Mouse (Mus musculus) MEL (cell line): ENCODE measurements at regions not wholly inside any gene's neighbourhood (a gene's known extent, or its start where the extent isn't known, plus 50 kb on each side); places are given as distances from the start of the nearest gene placed in this dataset.

Experiments used
- DNase-seq: peaks from one replicate; pipeline ENCODE4 v3.0.0; 2011; ENCODE audit warnings: low read depth, low spot score
- H3K27ac ChIP-seq: 2 replicates; pipeline ENCODE4 v1.5.1; 2012; ENCODE audit warnings: low read depth, mild to moderate bottlenecking, control low read depth, low read length, moderate library complexity; ENCODE audit not compliant: control insufficient read depth
- H3K27me3 ChIP-seq, 2 experiments: fragments of 150-350 bp in 1 of 2; sonication (generic) in 1 of 2; 2 replicates each; pipeline ENCODE4 v1.6.1; 2012; ENCODE audit warnings: low read length in 2 of 2, mild to moderate bottlenecking in 2 of 2, improper control_type of control experiment in 1 of 2, moderate library complexity in 1 of 2; ENCODE audit not compliant: insufficient read depth in 2 of 2, control insufficient read depth in 1 of 2
- H3K36me3 ChIP-seq, 2 experiments: 2 replicates each; pipeline ENCODE4 v1.6.1; 2012 to 2014; ENCODE audit warnings: low read length in 2 of 2, improper control_type of control experiment in 1 of 2, inconsistent platforms in 1 of 2, mild to moderate bottlenecking in 1 of 2; ENCODE audit not compliant: insufficient read depth in 2 of 2, control insufficient read depth in 1 of 2
- H3K4me1 ChIP-seq, 2 experiments: fragments of 150-350 bp in 1 of 2; sonication (generic) in 1 of 2; 2 replicates each; pipeline ENCODE4 v1.6.1; 2012; ENCODE audit warnings: low read length in 2 of 2, improper control_type of control experiment in 1 of 2, mild to moderate bottlenecking in 1 of 2; ENCODE audit not compliant: insufficient read depth in 2 of 2, control insufficient read depth in 1 of 2
- H3K4me3 ChIP-seq, 2 experiments: fragments of 150-350 bp in 1 of 2; sonication (generic) in 1 of 2; 2 replicates each; pipeline ENCODE4 v1.5.1; 2012; ENCODE audit warnings: low read depth in 2 of 2, low read length in 2 of 2, mild to moderate bottlenecking in 2 of 2, moderate library complexity in 2 of 2, control low read depth in 1 of 2, improper control_type of control experiment in 1 of 2; ENCODE audit not compliant: control insufficient read depth in 1 of 2, insufficient read depth in 1 of 2
- H3K79me2 ChIP-seq: 2 replicates; pipeline ENCODE4 v1.6.1; 2012; ENCODE audit warnings: mild to moderate bottlenecking, low read length, moderate library complexity; ENCODE audit not compliant: control insufficient read depth, poor library complexity, insufficient read depth
- H3K9ac ChIP-seq: 2 replicates; pipeline ENCODE4 v1.6.1; 2012; ENCODE audit warnings: low read depth, mild to moderate bottlenecking, control low read depth, low read length, moderate library complexity; ENCODE audit not compliant: control insufficient read depth, poor library complexity, severe bottlenecking
- H3K9me3 ChIP-seq: fragments of 150-350 bp; sonication (generic); replicated peaks from 2 replicates; pipeline ENCODE4 v1.6.1; 2012; ENCODE audit warnings: mild to moderate bottlenecking, low read length, improper control_type of control experiment, moderate library complexity; ENCODE audit not compliant: insufficient read depth
- CHD1 ChIP-seq: IDR thresholded peaks from 2 replicates; pipeline ENCODE4 v1.6.1; 2012; ENCODE audit warnings: low read depth, mild to moderate bottlenecking, inconsistent platforms, low read length, improper control_type of control experiment
- CTCF ChIP-seq, 3 experiments: IDR thresholded peaks in 2 of 3; conservative IDR thresholded peaks in 1 of 3; 2 replicates each; pipeline ENCODE4 v1.5.1; 2011 to 2012; ENCODE audit warnings: low read length in 3 of 3, low read depth in 2 of 3, mild to moderate bottlenecking in 2 of 3, improper control_type of control experiment in 1 of 3, inconsistent platforms in 1 of 3, mixed read lengths in 1 of 3, moderate library complexity in 1 of 3; ENCODE audit not compliant: control insufficient read depth in 1 of 3, insufficient read depth in 1 of 3, poor library complexity in 1 of 3, severe bottlenecking in 1 of 3
- EP300 ChIP-seq, 2 experiments: IDR thresholded peaks; 2 replicates each; pipeline ENCODE4 v1.6.1; 2011; ENCODE audit warnings: improper control_type of control experiment in 2 of 2, low read length in 2 of 2, low read depth in 1 of 2, mild to moderate bottlenecking in 1 of 2
- MEF2A ChIP-seq: IDR thresholded peaks from 2 replicates; pipeline ENCODE4 v1.6.1; 2014; ENCODE audit warnings: low read depth, mild to moderate bottlenecking, inconsistent platforms, low read length, improper control_type of control experiment; ENCODE audit not compliant: poor library complexity, insufficient replicate concordance, severe bottlenecking; ENCODE audit errors: extremely low read depth
- RAD21 ChIP-seq: IDR thresholded peaks from 2 replicates; pipeline ENCODE4 v1.6.1; 2011; ENCODE audit warnings: mild to moderate bottlenecking, low read depth, low read length, improper control_type of control experiment
- SMC3 ChIP-seq: IDR thresholded peaks from 2 replicates; pipeline ENCODE4 v1.6.1; 2011; ENCODE audit warnings: low read depth, low read length, improper control_type of control experiment

- H3K36me3 ChIP-seq: no peaks in the 10 kb centered on the region
- H3K9me3 ChIP-seq: no peaks in the 10 kb centered on the region
- H3K27ac ChIP-seq: no peak overlapping the region
- peak; percentile 39 for TF ChIP-seq RAD21
- TF ChIP-seq SMC3: peak; percentile 26
- no peak for TF ChIP-seq CHD1
- peak in 2 of 3 experiments; percentile 6 to 25; a peak in 2 of 6 replicates for TF ChIP-seq CTCF (IDR thresholded peaks at IDR 0.05 in 2 of 3, conservative IDR thresholded peaks at IDR 0.05 in 1 of 3; ENCODE audit: control insufficient read depth in 1 of 3, insufficient read depth in 1 of 3, low read depth in 2 of 3, low read length in 3 of 3, poor library complexity in 1 of 3, severe bottlenecking in 1 of 3)
- TF ChIP-seq, all 39 proteins: peak for 3
- Histone ChIP-seq H3K4me3 (no peak overlapping the region), H3K27me3 (no peaks in the 10 kb centered on the region), H3K79me2 (no peaks in the 10 kb centered on the region), H3K4me1 (no peaks in the 10 kb centered on the region), H3K9ac (no peak overlapping the region)
- peak; percentile 2 for DNase-seq
Measured at GRCm38 (mm10) chr2:174858011-174858834, 97.8 kb downstream of the Edn3 start.

- no peak overlapping the region for H3K4me3 ChIP-seq
Measured at GRCm38 (mm10) chr2:174858835-174859215, 98.4 kb downstream of the Edn3 start.

GRCm38 (mm10) chr2:174859533-174859932, 99.1 kb downstream of the Edn3 start:
- no peaks in the 10 kb centered on the region for H3K9me3 ChIP-seq
- 0 out of 2 replicates have a peak, but pooled peaks have one; percentile 5 for TF ChIP-seq RAD21
- TF ChIP-seq SMC3: peak; percentile 8; the same call in 1 of the 2 replicates
- no peak for TF ChIP-seq MEF2A
- peak; percentile 19 to 38 (median 34); a peak in 4 of 6 replicates for TF ChIP-seq CTCF (IDR thresholded peaks at IDR 0.05 in 2 of 3, conservative IDR thresholded peaks at IDR 0.05 in 1 of 3; ENCODE audit: control insufficient read depth in 1 of 3, insufficient read depth in 1 of 3, low read depth in 2 of 3, low read length in 3 of 3, poor library complexity in 1 of 3, severe bottlenecking in 1 of 3)

More at GRCm38 (mm10) chr2:174858835-174859215, 98.4 kb downstream of the Edn3 start:
- H3K79me2 ChIP-seq: no peaks in the 10 kb centered on the region
- no peaks in the 10 kb centered on the region for H3K27me3 ChIP-seq
- no peak for TF ChIP-seq EP300 (IDR thresholded peaks at IDR 0.05; ENCODE audit: low read depth in 1 of 2, low read length in 2 of 2)
- no peak overlapping the region for H3K27ac ChIP-seq
- no peaks in the 10 kb centered on the region for H3K36me3 ChIP-seq
- H3K9me3 ChIP-seq: no peaks in the 10 kb centered on the region
- no peak overlapping the region for H3K9ac ChIP-seq
- no peak for DNase-seq
- no peaks in the 10 kb centered on the region for H3K4me1 ChIP-seq

More at GRCm38 (mm10) chr2:174859533-174859932, 99.1 kb downstream of the Edn3 start:
- Histone ChIP-seq H3K27me3 (no peaks in the 10 kb centered on the region; a peak in 1 of 4 replicates), H3K4me1 (no peaks in the 10 kb centered on the region), H3K4me3 (no peak overlapping the region), H3K79me2 (no peaks in the 10 kb centered on the region), H3K27ac (no peak overlapping the region), H3K36me3 (no peaks in the 10 kb centered on the region), H3K9ac (no peak overlapping the region)
- peak; percentile 3 for DNase-seq
